Mouse (Mus musculus) myocyte (in vitro differentiated cells): ENCODE measurements at regions not wholly inside any gene's neighbourhood (a gene's known extent, or its start where the extent isn't known, plus 50 kb on each side); places are given as distances from the start of the nearest gene placed in this dataset.

ENCODE experiments used
- CEBPB ChIP-seq: IDR thresholded peaks from 2 replicates; pipeline ENCODE4 v1.6.1; 2011; ENCODE audit warnings: mild to moderate bottlenecking, moderate library complexity; ENCODE audit not compliant: poor library complexity, insufficient read depth, severe bottlenecking
- E2F4 ChIP-seq: IDR thresholded peaks from one replicate; pipeline ENCODE4 v1.6.1; 2011; ENCODE audit warnings: mild to moderate bottlenecking, control low read depth, moderate library complexity; ENCODE audit not compliant: insufficient read depth
- MAX ChIP-seq: IDR thresholded peaks from one replicate; pipeline ENCODE4 v1.6.1; 2011; ENCODE audit warnings: low read depth, mild to moderate bottlenecking, control low read depth
- MYOD1 ChIP-seq, 3 experiments: IDR thresholded peaks; one replicate each; pipeline ENCODE4 v1.6.1; 2011; ENCODE audit warnings: control low read depth in 2 of 3, low read depth in 2 of 3, mild to moderate bottlenecking in 2 of 3, moderate library complexity in 1 of 3; ENCODE audit not compliant: insufficient read length in 2 of 3, control insufficient read depth in 1 of 3
- POLR2A ChIP-seq: IDR thresholded peaks from one replicate; pipeline ENCODE4 v1.6.1; 2011; ENCODE audit warnings: low read depth, mild to moderate bottlenecking, control low read depth, moderate library complexity; ENCODE audit not compliant: insufficient read length
- POLR2AphosphoS2 ChIP-seq: IDR thresholded peaks from one replicate; pipeline ENCODE4 v1.6.1; 2011; ENCODE audit warnings: low read depth, control low read depth; ENCODE audit not compliant: insufficient read length
- USF1 ChIP-seq: IDR thresholded peaks from one replicate; pipeline ENCODE4 v1.6.1; 2011; ENCODE audit warnings: low read depth, mild to moderate bottlenecking, control low read depth, moderate library complexity

- TF ChIP-seq MAX (no peak), CEBPB (no peak), POLR2A (no peak), USF1 (no peak), E2F4 (no peak), POLR2AphosphoS2 (no peak), MYOD1 (IDR thresholded peaks at IDR 0.05; ENCODE audit: control insufficient read depth in 1 of 3, insufficient read length in 2 of 3, low read depth in 2 of 3) (no peak)
Measured at GRCm38 (mm10) chr1:76091031-76091430, 545.0 kb downstream of the Slc4a3 start.
